Mouse (Mus musculus) gastrocnemius, postnatal 4 days (tissue): ENCODE measurements around the gene Cnn1. TPM values are rescaled to one million over a fixed set of nuclear protein-coding genes. Genes with fewer than 3 reads are reported as not detected.
A peak's percentile ranks its signal among the peaks of the same experiment; 100 is the strongest.
"Not testable (repeated sequence)": the region's sequence is repeated elsewhere in the genome, so short reads cannot be mapped to it uniquely, and the experiment has no call there.

ENCODE experiments used
- DNase-seq, 2 experiments: peaks; one replicate each; pipeline ENCODE4 v3.0.0; 2021 to 2022; ENCODE audit warnings: low spot score in 2 of 2, mixed read lengths in 2 of 2
- total RNA-seq, 2 experiments: library from RNA; stranded (reverse); gene quantifications; 2 replicates each; pipeline ENCODE4 v1.2.3; 2021

Gene Cnn1
- total RNA-seq, 2 experiments from 2014 or later = 7.2 to 7.5 TPM

DNA sequence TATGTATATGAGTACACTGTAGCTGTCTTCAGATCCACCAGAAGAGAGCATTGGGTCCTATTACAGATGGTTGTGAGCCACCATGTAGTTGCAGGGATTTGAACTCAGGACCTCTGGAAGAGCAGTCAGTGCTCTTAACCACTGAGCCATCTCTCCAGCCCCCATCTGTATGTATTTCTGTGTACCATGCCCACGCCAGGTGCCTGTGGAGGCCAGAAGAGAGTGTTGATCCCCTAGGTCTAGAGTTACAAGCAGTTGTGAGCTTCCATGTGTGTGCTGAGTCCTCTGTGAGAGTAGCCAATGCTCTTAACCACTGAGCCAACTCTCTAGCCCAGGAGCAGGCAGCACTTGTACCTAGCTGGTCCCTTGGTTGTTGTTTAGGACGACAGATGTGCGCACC, 25.2 kb downstream of the Cnn1 start:
- DNase-seq = no peak

DNA sequence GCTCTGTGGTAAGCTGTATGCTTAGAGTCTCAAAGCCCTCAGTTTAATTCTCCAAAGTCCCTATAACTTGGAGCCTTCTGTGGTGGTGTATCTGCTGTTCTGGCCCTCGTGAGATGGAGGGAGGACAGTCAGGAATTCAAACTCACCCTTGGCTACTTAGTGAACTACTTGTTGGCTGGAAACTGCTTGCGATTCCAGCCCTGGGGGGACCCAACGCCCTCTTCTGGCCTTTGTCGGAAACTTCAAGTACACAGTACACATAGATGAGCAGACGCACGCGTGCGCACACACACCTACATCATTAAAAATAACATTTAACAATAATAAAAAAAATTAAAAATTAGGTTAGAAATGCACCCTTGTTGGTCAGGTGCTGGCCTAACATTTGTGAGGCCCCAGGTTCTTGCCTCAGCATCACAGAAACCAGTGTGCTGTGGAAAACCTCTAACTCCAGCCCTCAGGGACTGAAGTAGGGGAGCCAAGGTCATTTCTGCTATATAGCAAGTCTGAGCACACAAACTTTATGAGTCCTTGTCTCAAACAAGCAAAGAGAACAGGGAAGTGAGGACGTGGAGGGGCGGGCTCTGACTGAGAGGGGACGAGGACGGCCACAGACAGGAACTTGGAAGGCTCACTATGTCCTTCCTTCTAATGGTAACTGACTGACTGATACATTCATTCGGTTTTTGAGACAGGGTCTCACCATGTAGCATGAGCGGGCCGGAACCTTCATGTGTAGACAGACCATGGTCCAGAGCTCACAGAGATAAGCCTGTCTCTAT, 26.4 kb downstream of the Cnn1 start:
- no peak for DNase-seq

DNA sequence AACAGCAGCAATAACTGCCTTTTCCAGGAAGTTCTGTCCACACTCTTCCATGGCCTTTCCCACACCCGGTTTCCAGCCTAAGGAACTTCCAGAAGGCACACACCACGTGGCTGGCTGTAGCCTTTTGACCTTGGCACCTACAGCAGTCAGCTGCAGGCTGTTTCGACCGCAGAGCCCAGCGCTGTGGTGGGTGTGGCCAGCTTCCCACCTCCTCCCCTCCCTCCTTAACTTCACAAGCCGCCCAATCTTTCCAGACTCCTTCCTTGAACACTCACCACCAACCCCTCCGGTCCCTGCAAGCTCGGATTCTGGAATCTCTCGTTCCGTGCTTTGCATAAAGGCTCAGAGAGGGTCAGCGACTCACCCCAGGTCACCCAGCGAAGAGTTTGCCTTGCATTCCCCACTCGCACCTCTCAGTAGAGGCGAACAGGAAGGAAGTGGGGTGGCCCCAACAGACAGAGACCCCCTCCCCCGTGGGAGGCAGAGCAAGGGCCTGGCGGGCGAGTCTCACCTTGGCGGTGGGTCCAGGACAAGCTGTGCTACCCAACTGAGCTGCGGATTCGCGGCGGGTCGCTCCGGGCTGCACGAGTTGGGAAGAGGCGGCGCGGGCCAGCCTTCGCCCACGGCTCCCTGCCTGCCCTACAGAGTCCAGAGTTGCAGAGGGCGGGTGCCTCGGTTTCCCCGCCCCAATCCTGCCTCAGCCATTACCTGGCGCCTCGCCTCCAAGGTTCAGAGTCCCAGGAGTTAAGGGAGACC, 32.4 kb downstream of the Cnn1 start:
- peak in 1 of 2 experiments; percentile 38 for DNase-seq

DNA sequence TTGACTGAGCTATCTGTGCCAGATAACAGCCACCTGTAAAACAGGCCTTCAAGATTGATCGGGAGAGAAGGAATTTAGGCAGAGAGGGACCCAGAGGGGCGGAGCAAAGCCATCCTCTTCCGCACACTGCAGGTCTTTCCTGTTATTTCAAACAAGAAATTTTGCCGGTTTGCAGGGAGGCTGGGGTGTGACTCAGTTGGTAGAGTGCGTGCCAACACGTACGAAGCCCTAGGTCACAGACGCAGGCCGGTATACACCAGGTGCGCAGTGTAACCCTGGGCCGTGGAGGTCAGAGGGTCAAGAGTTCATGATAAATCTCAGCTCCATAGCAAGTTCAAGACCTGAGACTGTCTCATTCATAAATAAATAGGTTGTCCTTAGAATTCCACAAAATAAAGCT, 33.2 kb downstream of the Cnn1 start:
- no peak for DNase-seq

DNA sequence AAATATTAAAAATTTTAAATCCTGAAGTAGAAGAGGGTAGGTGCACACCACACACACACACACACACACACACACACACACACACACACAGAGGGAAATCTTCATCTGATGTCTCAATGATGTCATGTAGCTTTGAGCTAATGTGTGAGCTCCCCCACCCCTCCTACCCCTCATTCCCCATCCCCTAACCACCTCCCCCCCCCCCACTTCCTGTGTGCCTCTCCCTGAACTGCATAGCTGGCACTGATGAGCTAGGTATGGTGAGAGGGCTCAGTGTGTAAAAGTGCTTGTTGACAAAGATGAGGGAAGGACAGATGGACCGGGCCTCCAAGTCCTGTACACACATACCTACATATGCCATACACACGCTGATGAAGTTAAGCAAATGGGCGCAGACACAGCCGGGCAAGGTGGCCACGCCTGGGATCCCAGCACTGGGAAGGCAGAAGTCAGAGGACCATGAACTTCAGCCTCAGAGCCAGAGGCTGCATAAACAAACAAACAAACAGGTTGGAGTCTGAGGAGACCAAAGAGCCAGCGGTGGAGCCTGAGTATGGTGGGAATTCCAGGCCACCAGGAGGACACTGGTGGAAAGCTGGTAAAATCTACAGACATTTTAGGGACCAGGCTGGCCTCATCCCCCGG, 35.4 kb downstream of the Cnn1 start:
- DNase-seq = no peak

DNA sequence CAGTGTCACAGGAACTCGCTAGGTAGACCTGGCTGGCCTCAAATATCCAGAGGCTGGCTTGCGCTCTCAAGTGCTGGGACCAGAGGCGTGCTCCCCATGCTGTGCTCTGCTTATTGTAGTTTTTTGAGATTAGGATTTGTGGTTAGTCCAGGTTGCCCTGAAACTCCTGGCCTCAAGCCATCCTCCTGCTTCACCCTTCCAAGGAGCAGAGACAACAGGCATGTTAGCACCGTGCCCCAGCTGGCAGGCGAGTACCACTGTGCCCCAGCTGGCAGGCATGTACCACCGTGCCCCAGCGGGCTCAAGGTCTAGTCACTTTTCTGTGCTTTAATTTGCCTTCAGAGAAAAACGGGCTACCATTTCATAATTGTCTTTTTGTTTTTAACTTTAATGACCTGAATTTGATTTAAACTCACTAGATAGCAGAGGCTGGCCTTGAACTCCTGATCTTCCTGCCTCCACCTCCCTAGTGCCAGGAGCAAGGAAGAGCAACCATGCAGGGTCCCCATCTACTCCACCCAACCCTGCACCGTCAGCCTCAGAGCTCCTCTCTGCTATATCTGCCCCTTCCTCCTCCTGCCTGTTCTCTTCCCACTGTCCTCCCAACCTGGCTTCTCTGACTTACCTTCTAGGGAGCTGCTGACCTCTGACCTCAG, 36.1 kb downstream of the Cnn1 start:
- no peak for DNase-seq

DNA sequence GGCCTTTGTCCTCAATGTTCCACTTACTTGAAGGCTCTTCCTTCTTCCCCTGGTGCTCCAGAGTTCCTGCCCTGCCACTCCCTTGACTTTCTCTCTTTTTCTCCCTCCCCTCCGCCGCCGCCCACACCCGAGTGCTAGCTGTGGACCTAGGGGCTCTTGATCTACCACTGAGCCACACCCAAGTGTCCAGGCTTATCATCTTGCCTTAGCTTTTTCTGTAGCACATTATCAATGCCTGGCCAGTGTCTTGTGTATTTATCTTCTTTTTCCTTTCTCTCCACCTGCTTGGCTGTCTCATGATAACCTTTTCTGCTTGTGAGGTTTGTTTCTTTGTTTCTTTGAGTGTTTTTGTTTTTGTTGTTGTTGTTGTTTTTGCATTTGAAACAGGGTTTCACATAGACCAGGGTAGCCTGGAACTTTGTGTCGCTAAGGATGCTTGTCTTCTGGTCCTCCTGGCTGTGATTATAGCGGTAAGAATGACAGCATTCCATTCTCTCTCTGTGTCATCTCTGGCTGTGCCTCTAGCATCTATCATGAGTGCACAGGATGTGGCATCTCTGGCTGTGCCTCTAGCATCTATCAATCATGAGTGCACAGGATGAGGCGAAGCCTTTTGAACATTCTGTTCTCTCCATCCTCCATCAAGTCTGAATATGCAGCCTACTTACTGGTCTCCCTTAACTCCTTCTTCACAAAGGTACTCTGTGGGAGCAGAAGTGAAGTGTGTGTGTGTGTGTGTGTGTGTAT, 36.8 kb downstream of the Cnn1 start, which contains the start of gene Acp5:
TSS of gene Acp5 (minus strand) at position 68 of the 747 bp plus-strand sequence.
- no peak for DNase-seq

DNA sequence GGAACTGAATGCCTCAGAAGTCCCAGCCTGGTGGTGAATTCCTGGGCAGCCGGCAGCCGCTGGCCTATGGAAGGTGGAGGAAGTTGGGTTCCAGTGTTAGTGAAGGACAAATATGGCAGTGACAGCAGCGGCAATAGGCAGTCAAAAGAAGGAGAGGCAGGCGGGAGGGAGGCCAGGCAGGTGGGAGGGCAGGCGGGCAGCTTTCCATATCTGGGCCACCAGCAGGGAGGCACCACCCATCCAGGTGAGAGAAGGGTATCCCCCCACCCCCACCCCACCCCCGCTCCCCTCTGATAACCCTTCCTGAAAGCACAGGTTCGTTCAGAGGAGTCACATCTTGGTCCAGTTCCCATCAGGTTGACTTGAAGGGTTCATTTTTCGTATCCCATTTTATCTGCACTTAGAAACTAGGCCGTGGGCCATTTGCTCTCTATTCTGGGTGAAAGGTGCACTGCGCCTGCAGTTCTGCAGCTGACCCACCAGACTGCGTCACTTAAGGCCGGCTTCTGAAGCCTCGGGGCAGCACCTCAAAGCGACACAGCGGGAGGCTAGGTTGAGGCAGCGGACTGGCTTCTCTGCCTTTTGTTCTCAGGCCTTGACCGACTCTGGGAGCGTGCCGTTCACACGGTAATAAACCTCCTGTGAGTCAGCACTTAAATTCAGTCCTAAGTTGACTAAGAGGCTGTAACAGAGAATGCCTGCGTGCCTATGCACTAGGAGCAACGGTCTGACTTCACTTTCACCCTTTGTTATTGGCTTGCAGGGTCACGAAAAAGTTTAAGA, 37.9 kb downstream of the Cnn1 start:
- no peak for DNase-seq

DNA sequence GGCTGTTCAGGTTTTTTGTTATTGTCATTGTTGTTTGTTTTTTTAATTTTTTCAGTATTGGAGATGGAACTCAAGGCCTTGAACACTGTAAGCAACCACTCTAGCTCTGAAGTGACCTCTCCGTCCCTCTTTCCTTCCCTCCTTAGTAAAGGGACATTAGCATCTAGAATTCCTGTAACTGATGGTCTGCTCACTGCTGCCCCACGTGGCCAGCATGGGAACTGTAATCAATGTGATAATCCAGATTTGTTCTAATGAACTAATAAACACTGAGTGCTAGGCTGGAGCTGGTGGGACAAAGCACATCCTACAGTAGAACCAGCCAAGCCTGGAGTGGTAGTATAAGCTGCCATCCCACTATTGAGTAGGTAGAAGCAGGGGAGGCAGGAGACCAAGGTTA, 39.5 kb downstream of the Cnn1 start:
- DNase-seq = no peak

DNA sequence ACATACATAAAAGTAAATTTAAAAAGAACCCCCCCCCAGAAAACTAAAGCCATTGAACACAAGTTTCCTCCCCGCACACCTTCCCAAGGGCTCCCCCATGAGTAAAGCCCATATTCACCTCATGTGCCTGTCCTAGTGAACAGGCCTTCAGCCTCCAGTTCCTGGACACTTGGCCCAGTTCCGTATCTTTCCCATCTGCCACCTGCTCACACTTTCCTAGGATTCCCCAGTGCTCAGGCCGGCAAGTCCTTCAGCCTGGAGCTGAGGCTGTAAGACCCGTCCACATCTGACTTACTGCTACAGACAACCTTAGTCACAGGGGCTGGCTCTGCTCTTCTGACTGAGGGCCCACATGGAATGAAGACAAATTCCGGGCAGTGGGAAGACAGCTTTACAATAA, 40.7 kb downstream of the Cnn1 start:
- DNase-seq = no peak

DNA sequence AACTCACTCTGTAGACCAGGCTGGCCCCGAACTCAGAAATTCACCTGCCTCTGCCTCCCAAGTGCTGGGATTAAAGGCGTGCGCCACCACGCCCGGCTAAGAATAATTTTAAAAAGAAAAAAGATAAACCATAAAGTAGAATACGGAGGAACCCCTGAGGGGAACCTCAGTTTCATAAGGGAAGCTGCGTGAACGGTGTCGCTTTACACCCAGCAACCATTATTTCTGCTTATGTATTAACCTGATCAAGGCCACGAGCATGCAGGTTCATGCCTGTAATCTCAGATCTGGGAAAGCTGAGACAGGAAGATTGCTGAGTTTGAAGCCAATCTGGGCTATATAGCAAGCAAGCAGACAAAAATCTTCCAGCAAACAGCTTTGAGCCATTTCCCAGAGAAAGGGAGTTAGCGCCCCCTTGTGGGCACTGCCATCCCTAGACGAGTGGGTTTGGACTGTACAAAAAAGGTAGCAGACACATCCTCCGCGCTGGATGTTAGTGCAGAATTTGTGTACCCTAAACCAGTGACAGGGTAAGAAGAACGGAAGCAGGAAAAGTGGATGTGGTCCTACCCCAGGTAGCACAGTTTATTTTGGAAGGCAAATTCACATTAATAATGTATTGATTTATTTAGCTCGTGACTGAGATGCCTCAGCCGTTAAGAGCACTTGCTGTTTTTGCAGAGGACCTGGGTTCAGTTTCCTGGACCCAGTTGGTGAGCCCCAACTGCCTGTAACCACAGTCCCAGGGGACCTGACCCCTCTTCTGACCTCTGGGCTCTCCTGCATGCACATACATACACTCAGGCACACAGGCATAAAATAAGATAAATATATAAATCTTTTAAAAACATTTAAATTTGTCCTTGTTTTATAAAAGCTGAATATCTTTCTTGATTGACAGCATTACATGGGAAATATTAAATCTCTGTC, 44.4 kb downstream of the Cnn1 start:
- peak; percentile 83 to 86 for DNase-seq

DNA sequence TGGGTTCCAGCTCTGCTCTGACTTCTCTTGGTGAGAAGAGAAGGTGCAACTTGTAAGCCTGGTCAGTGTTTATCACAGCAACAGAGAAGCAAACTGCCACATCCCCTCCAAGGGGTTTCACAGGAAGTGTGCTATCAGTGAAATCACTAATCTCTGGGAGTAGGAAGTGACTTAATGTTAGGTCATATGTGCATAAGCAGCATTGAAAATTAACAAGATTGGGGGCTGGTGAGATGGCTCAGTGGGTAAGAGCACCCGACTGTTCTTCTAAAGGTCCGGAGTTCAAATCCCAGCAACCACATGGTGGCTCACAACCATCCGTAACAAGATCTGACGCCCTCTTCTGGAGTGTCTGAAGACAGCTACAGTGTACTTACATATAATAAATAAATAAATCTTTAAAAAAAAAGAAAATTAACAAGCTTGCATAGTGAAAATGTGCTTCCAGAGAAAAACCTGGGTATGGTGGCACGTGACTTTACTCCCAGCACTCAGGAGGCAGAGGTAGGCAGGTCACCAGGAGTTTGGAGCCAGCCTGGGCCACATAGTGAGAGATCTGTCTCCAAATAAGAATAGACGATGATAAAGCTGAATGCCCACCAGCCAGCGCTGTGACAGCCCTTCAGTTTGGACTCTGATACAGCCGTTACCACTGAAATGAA, 45.4 kb downstream of the Cnn1 start:
- no peak for DNase-seq

DNA sequence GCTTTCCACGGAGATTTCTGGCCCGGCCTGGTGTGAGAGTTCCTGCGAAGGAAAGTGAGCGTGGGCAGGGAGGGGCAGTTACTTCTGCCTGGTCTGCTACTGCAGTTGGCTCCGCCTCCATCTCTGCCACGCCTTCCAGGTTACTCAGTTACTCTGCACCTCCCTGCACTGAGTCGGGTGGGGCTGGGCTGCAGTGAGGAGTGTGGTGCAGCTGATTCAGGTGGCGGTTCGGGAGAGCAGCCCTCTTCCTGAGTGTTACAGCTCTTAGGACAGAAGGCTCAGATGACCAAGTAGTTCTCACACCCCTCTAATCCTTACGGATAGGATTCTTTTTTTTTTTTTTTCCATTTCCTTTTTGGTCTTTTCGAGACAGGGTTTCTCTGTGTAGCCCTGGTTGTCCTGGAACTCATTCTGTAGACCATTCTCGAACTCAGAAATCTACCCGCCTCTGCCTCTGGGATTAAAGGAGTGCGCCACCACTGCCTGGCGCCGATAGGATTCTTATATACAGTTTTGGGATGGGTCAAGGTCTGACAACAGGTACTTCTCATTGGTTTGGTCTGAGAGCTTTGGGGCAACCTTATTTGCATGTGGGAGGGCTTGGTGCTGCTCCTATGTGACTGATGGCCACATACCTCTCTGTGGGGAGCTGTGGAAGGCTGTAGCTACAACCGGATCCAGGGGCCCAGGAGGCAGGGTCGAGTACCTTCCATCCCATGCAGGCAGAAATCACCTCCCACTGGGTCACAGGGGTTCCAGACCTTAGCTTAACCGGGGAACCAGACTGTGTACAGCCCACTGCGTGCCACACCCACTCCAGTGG, 50.6 kb downstream of the Cnn1 start:
- DNase-seq = no peak

DNA sequence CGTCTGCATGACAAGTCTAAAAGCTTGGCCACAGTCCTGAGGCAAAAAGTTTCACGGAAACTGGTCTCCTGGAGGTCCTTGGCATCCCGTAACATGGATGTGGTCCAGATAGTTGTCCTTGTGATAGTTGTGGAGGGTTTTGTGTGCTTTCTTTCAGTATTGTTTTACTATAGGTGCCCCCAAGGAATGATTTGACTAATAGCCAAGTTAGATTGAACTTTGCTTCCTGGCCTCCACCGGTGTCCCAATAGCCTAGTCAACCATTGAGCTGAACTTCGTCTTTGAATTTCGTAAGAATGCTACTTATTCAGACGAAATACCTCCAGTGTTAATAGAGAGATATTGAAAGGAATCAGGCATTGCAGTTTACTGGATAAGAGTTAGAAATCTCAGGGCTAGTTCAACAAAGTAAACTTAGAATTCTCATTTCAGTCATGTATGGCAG, 51.3 kb downstream of the Cnn1 start:
- DNase-seq = not testable (repeated sequence)

DNA sequence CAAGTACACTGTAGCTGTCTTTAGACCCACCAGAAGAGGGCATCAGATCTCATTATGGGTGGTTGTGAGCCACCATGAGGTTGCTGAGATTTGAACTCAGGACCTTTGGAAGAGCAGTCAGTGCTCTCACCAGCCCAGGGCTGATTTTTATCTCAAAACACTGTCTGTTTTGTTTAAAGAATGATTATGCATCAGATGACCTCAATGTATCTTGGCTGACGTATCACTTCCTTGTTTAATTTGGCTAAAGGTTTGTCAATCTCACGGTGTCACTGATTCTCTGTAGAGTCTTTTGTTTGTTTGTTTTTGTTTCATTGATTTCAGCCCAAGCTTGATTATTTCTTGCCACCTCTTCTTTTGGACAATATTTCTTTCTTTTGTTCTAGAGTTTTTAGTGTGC, 51.9 kb downstream of the Cnn1 start:
- no peak for DNase-seq

DNA sequence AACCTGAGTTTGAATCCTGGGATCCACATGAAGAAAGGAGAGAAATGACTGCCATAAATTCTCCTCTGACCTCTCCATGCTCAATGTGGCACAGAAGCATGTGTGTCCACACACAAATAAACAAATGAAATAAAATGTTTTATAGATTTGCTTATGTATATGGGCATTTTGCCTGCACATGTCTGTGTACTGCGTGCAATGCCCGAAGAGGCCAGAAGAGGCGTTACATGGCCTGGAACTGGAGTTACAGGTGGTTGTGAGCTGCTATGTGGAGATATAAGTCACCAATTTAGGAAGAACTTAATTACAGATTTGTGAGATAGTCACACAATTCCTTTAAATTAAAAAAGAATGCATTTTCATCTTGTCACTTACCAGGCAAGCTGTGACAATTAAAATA, 54.8 kb downstream of the Cnn1 start:
- no peak for DNase-seq

DNA sequence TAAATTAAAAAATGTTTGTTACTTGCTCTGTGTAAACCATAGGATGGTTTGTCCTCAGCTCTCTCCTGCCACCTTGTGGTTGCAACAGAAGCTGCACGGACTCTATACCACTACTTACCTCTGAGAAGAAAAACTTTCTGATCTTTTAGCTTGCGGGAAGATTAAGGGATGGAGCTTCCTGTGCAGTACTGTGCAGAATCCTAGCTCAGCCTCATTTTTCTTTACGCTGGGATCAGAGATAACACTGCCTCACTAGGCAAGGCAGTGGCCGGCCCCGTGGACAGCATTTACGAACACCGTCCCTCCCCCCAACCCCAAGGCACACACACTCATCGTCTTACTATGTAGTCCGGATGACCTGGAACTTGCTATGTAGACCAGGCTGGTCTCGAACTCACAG, 56.6 kb downstream of the Cnn1 start:
- peak in 1 of 2 experiments; percentile 54 for DNase-seq
